Mouse (Mus musculus) E14TG2a.4 (cell line): Measurements from ENCODE around the gene Rbms3.

Source experiments
- CTCF ChIP-seq: conservative IDR thresholded peaks from 2 replicates; pipeline ENCODE4 v1.5.1; 2014; ENCODE audit warnings: low read length
- NANOG ChIP-seq: IDR thresholded peaks from 2 replicates; pipeline ENCODE4 v1.6.1; 2014; ENCODE audit warnings: borderline replicate concordance, low read length, mixed read lengths
- POU5F1 ChIP-seq: IDR thresholded peaks from 2 replicates; pipeline ENCODE4 v1.6.1; 2014; ENCODE audit warnings: low read length, borderline replicate concordance

DNA sequence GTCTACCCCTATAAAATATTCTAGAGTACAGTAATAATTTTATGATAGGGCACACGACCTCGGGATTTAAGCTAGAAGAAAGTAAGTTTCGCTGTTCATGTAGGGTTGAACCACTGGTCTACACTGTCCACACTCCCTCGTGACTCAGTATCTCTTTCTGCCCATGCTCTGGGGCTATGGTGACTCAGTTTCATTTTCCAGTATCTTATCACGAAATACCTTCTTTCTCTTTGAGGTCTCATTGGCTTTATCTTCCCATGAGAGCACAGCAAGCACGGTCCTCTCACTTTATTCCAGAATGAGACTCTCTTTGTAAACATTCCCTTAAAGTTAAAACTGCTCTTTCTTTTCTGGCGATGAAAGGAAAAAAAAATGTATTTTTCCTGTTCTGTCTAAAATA is 808.1 kb downstream of the Rbms3 start:
- TF ChIP-seq CTCF, result no peak
- TF ChIP-seq NANOG, result no peak
- TF ChIP-seq POU5F1, result no peak
